Mouse (Mus musculus): ENCODE results near the gene Rad51d.

DNA sequence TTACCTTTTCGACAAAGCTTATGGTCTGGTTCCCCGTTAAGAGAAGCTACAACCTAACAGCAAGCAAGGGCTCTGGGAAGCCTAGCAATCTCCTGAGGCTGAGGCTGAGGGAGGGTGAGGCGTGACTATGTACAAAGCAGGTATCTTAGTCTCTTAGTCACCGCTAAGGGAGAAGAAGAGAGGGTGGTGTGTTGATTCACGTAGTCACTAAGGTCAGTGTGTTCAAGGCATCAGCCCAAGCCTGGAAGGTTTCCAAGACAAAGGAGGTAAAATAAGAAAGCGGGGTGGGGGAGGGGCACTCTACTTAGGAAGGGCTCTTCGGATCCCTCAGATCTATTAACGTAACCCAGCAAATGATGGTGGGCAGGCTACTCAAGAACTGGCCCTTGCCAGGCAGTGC lies 28.9 kb downstream of the Rad51d start:
- TF ChIP-seq POLR2A (IDR thresholded peaks at IDR 0.05; ENCODE audit: insufficient read length, low read depth) (no peak), E2F4 (IDR thresholded peaks at IDR 0.05; ENCODE audit: insufficient read depth) (no peak), CEBPB (IDR thresholded peaks at IDR 0.05; ENCODE audit: insufficient read depth, poor library complexity, severe bottlenecking) (no peak), POLR2AphosphoS2 (IDR thresholded peaks at IDR 0.05; ENCODE audit: insufficient read length, low read depth) (no peak)

Measured in myocyte (in vitro differentiated cells).